In genomic region chr12:91765504-91765903, GRCm38 (mm10) we compare ENCODE assay signal across 1 mouse cellular context.
A peak's percentile ranks its signal among the peaks of the same experiment; 100 is the strongest.
TF ChIP-seq lines count a peak whose summit lies in the region.

No protein-coding gene starts in this region.

TF ChIP-seq in CH12.LX, 34 proteins besides CTCF, POLR2A, EP300 and RAD21 (continued from another document):
- no peak for TF ChIP-seq E2F4 (IDR thresholded peaks at IDR 0.05; ENCODE audit: insufficient replicate concordance, low read depth, low read length)
- no peak for TF ChIP-seq KAT2A (IDR thresholded peaks at IDR 0.05; ENCODE audit: insufficient replicate concordance, low read length)
- TF ChIP-seq RCOR1 (conservative IDR thresholded peaks at IDR 0.05; ENCODE audit: low read depth, low read length), result 0 out of 2 replicates have a peak, but pooled peaks have one; percentile 36
- TF ChIP-seq JUN (IDR thresholded peaks at IDR 0.05; ENCODE audit: insufficient read depth, low read depth, low read length), result no peak
- TF ChIP-seq ZMIZ1 (IDR thresholded peaks at IDR 0.05; ENCODE audit: low read depth, low read length), result no peak
- TF ChIP-seq UBTF (IDR thresholded peaks at IDR 0.05; ENCODE audit: low read depth, low read length), result peak; percentile 50; the same call in 1 of the 2 replicates
- TF ChIP-seq MEF2A (IDR thresholded peaks at IDR 0.05; ENCODE audit: borderline replicate concordance, low read depth, low read length), result peak; percentile 77
- peak; percentile 16; the same call in 1 of the 2 replicates for TF ChIP-seq ELF1 (IDR thresholded peaks at IDR 0.05; ENCODE audit: low read depth, low read length)
- TF ChIP-seq USF2 (conservative IDR thresholded peaks at IDR 0.05; ENCODE audit: low read depth, low read length), result no peak
- no peak for TF ChIP-seq NELFE (IDR thresholded peaks at IDR 0.05; ENCODE audit: low read depth, low read length)
- no peak; the same call in none of the 2 replicates for TF ChIP-seq SIN3A (IDR thresholded peaks at IDR 0.05; ENCODE audit: low read length)
- no peak for TF ChIP-seq MAZ (IDR thresholded peaks at IDR 0.05; ENCODE audit: low read depth, low read length)
- no peak; the same call in 1 of the 2 replicates for TF ChIP-seq ZNF384 (IDR thresholded peaks at IDR 0.05; ENCODE audit: low read depth, low read length)
- TF ChIP-seq CHD2 (IDR thresholded peaks at IDR 0.05; ENCODE audit: low read length), result no peak
- no peak for TF ChIP-seq MAX (IDR thresholded peaks at IDR 0.05; ENCODE audit: low read length)
- no peak for TF ChIP-seq PAX5 (IDR thresholded peaks at IDR 0.05; ENCODE audit: low read length)
- no peak for TF ChIP-seq MYC (IDR thresholded peaks at IDR 0.05; ENCODE audit: low read depth, low read length)
- no peak for TF ChIP-seq POLR2AphosphoS2 (IDR thresholded peaks at IDR 0.05; ENCODE audit: low read depth, low read length)
- TF ChIP-seq ZKSCAN1 (IDR thresholded peaks at IDR 0.05; ENCODE audit: borderline replicate concordance, low read depth, low read length), result no peak
- no peak for TF ChIP-seq ZC3H11A (IDR thresholded peaks at IDR 0.05; ENCODE audit: low read depth, low read length)
- TF ChIP-seq SMC3 (IDR thresholded peaks at IDR 0.05; ENCODE audit: low read depth, low read length), result no peak
- peak; percentile 93 for TF ChIP-seq MAFK (IDR thresholded peaks at IDR 0.05; ENCODE audit: insufficient replicate concordance, low read length)
